Mouse (Mus musculus) spleen, adult 2 months (tissue): ENCODE measurements at regions not wholly inside any gene's neighbourhood (a gene's known extent, or its start where the extent isn't known, plus 50 kb on each side); places are given as distances from the start of the nearest gene placed in this dataset.

Experiments
- CTCF ChIP-seq: fragments of 200-500 bp; IDR thresholded peaks from 2 replicates; pipeline ENCODE4 v1.5.1; 2011; ENCODE audit warnings: mild to moderate bottlenecking, inconsistent platforms; ENCODE audit not compliant: insufficient read depth, insufficient read length, insufficient replicate concordance; ENCODE audit errors: extremely low read depth
- POLR2A ChIP-seq: fragments of 200-500 bp; IDR thresholded peaks from 2 replicates; pipeline ENCODE4 v1.6.1; 2011; ENCODE audit warnings: low read depth, low read length, inconsistent platforms

GRCm38 (mm10) chr6:69063940-69064339, 1528.3 kb upstream of the Tacstd2 start:
- TF ChIP-seq CTCF (no peak), POLR2A (no peak)
